Mouse (Mus musculus): Measurements from ENCODE around the gene Tbc1d30.
A peak's percentile ranks its signal among the peaks of the same experiment; 100 is the strongest.

Gene Tbc1d30

DNA sequence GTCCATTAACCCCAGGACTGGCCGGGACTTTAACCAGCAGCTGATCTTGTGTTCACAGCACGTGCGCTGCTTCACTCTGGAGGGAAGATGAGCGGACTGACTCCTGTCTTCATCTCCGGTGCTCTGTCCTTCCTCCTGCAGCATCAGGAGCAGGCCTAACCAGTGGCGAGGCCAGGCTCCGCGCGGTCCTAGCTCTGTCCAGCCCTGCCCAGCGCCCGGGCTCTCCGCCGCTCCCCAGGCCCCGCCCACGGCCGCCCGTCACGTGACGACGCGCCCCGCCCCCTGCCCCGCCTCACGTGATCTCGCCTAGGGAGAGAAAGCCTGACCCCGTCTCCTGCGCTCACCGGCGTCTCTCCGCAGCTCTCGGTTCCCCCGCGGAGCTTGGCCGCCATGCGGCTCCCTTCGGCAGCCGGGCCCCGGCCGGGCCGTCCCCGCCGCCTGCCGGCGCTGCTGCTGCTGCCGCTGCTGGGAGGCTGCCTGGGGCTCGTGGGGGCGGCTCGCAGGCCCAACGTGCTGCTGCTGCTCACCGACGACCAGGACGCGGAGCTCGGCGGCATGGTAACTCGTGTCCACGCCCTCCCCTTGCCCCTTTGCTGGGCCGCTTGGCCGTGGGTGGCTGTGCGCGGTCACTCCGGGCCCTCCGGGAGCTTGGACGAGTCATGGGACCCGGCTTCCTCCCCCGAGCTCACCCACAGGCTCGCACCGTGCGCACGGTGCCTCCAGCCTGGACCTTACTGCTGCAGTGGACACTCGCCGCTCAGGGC is 13.9 kb upstream of the Tbc1d30 start, which contains the start of gene Gns:
Gene Gns, plus strand, starts transcription at position 290 of the 764 bp plus-strand sequence.
- peak; percentile 88 for DNase-seq

- DNase-seq, result peak; percentile 39
These were observed 13.2 kb upstream of the Tbc1d30 start for GRCm38 (mm10) chr10:121364306-121364705.

DNA sequence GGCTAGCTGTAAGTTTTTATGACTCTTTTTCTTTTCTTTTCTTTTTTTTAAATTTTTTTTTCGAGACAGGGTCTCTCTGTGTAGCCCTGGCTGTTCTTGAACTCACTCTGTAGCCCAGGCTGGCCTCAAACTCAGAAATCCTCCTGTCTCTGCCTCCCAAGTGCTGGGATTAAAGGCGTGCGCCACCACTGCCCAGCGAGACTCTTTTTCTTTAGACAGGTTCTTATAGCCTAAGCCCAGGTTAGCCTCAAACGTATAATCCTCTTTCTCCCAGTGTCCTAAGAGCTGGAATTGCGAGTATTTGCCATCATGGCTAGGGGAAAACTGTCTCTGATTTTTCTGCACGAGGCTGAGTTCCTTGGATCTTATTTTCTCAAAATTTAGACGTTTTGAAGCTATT is 12.1 kb upstream of the Tbc1d30 start:
- no peak for DNase-seq

DNA sequence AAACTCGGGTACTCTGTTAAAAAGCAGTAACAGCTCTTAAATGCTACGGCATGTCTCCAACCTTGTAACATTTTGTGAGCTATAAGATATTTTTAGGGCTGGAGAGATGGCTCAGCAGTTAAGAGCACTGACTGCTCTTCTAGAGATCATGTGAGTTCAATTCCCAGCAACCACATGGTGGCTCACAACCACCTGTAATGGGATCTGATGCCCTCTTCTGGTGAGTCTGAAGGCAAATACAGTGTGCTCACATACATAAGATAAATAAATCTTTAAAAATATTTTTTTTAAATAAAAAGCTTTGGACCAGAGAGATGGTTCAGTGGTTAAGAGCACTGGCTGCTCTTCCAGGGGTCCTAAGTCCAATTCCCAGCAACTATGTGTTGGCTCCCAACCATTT is 9.3 kb upstream of the Tbc1d30 start:
- no peak for DNase-seq

GRCm38 (mm10) chr10:121351692-121352290 is 713 bp upstream of the Tbc1d30 start:
- no peak for DNase-seq

- DNase-seq, result peak; percentile 30
These were observed 567 bp downstream of the Tbc1d30 start for GRCm38 (mm10) chr10:121350357-121351065.

- DNase-seq, result no peak
These were observed 1.8 kb downstream of the Tbc1d30 start for GRCm38 (mm10) chr10:121349244-121349643.

- no peak for DNase-seq
These were observed 7.2 kb downstream of the Tbc1d30 start for GRCm38 (mm10) chr10:121343867-121344266.

- DNase-seq, result no peak
These were observed 8.8 kb downstream of the Tbc1d30 start for GRCm38 (mm10) chr10:121342260-121342659.

- no peak for DNase-seq
These were observed 10.1 kb downstream of the Tbc1d30 start for GRCm38 (mm10) chr10:121340754-121341593.

GRCm38 (mm10) chr10:121336536-121336935 is 14.5 kb downstream of the Tbc1d30 start:
- DNase-seq, result peak; percentile 31

DNA sequence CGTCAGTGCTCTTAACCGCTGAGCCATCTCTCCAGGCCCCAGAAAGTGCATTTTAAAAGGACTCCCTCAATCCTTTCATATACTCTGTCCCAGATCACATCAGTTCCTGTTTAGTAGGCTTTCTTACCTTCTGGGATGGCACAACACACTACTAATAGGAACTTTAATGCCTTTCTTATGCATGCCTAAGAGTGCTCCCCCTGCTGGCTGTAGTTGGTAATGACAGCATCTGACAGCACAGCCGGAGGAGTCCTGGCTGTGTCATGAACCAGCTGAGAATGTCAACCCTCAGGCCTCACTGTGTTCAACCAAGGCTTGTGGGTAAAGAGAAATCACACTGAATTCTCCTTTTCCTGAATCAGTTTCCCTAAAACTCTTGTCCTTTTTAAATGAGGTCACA is 16.5 kb downstream of the Tbc1d30 start:
- peak; percentile 42 for DNase-seq

DNA sequence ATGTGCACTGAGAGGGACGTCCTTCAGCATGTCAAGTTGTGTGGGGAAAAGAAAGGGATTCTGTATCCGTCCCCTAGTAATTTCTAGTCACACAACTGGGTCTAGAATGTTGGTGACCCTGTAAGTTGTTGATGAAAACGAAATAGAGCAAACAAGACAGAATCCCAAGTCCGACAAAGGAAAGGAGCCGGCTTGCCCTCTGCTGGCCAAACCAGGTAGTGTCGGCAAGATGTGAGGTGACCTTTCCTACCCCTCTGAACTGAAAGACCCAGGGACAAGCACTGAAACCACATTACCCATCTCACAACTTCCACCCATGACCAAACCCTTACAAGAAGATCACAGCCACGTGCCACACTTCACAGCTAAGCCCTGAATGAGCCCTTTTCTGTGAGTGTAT is 20.1 kb downstream of the Tbc1d30 start:
- peak; percentile 41 for DNase-seq

DNA sequence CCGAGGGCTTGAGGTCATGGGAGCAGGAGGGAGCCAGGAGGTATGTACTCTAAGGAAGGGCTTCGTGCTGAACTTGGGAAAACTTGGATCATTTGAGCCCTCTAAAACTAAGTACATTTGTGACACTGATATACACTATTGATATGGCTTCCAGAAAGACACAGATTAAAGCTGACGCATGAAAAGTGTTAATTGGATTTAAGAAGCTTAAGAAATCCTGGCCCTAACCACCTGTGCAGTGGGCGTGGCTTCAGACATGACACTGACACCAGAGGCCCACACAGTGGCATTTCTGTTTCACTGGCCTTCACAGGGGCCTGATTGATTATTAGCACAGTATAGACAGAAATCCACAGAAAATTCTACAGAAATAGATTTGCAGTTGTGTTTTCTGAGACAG is 21.5 kb downstream of the Tbc1d30 start:
- no peak for DNase-seq

DNA sequence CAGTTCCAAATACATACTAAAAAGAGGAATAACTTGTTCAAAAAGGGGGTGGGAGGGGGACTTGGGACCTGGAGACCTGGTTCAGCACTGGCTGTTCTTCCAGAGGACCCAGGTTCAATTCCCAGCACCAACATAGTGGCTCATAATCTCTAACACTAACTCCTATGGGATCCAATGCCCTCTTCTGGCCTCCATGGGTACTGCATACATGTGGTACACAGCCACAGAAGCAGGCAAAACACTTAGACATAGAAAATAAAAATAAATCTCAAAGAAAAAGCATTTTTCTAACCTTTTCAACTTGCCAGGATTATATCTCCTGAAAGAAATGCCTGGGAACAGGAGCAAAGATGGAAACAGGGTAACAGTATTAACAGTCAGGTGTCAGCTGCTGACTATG is 24.9 kb downstream of the Tbc1d30 start:
- DNase-seq, result no peak

- no peak for DNase-seq
These were observed 27.6 kb downstream of the Tbc1d30 start for GRCm38 (mm10) chr10:121323493-121323892.

- no peak for DNase-seq
These were observed 32.6 kb downstream of the Tbc1d30 start for GRCm38 (mm10) chr10:121318397-121318950.

GRCm38 (mm10) chr10:121316361-121316760 is 34.7 kb downstream of the Tbc1d30 start:
- DNase-seq, result no peak

DNA sequence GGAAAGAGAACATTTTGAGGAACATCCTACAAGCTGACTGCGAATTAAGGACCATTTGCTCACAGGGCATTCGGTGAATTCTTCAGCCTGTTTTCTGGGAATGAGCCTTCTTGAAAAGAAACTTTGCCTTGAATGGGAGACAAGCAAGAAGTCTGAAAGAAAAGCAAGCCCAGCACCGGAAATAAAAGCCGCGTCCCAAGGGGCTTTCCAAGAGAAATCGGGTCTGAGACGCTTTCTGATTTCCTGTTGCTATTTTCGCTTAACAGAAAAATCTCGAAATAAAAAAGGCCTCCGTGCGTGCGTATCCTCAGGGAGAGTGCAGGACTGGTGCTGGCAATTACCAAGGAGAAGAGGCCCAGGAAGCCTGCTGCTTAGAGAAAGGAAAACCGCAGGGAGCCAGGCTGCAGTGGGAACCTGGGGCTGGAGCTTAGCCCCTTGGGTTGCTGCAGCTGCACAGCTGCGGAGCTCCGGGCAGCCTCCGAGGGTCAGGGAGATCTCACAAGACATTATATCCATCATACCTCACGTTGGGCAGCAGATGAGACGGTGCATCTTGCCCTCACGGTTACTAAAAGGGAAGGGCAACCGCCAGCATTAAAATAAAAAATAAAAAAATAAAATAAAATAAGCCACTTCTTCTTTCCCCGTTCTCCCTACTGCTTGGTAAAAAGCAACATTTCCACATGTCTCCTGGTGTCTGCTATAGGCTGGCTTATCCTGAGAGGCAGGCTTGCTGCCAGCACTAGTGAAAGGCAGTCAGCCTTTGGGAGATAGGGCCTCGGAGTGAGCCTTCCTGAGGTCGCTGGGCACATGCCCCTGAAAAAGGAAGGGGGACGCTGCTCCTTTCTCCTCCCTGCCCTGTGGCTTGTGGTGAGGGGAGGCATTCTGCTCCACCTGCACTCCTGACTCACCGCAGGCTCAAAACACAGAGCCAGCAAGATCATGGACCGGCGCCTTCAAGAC is 35.5 kb downstream of the Tbc1d30 start:
- no peak for DNase-seq

DNA sequence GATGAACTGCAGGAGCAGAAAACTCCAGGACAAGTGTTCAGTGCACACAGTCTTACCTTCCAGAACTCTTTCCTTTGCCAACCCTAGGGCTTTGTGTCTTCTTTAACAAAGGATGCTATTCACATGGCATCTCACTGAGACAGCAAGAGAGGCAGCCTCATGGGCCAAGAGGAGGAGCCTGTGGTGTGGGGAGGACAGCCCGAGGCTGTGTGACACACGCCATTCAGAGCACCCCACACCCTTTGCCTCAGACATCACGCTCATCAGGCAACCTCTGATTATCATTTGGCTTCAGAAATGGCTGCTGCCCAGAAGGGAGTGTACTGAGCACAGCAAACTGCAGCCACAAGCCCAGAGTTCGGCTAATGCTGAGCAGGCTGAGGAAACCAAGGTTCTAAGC is 36.9 kb downstream of the Tbc1d30 start:
- DNase-seq, result no peak

DNA sequence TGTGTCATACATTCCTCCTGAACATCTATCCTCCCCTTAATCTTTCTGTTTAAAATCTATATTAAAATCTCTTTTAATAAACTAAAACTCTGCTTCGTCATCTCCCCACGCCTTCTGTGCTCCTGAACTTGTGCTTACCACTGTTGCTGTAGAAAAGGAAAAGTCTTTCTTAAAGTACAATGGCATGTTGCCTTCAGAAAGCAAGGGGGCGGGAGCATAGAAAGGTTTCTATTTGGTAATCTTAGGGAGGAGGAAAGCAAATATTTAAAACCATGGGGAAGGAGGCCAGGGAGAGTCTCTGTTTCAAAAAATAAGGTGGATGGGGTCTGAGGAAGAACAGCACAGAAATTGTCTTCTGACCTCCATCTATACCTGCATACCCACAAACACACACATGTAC is 38.0 kb downstream of the Tbc1d30 start:
- no peak for DNase-seq

All from kidney, adult 11 months (tissue).